Mouse (Mus musculus) lung, embryonic 14.5 days (tissue): ENCODE results near the gene Sec14l3. TPM values are rescaled to one million over a fixed set of nuclear protein-coding genes. Genes with fewer than 3 reads are reported as not detected.
A peak's percentile ranks its signal among the peaks of the same experiment; 100 is the strongest.

ENCODE experiments used
- ATAC-seq: fragments of 200-750 bp; cut with Nextera tagmentation; 2 replicates; pipeline ENCODE4 v1.8.0; 2017; ENCODE audit warnings: mild to moderate bottlenecking, moderate TSS enrichment, moderate library complexity; ENCODE audit not compliant: insufficient read depth
- DNase-seq: peaks from one replicate; pipeline ENCODE4 v3.0.0-alpha.2; 2015
- H3K27ac ChIP-seq: fragments of 300-500 bp; sonication (generic); 2 replicates; pipeline ENCODE4 v1.5.1; 2014; ENCODE audit warnings: low read depth, mild to moderate bottlenecking, moderate library complexity
- H3K27me3 ChIP-seq: fragments of 300-500 bp; sonication (generic); 2 replicates; pipeline ENCODE4 v1.6.1; 2014; ENCODE audit warnings: low read length, control low read depth; ENCODE audit not compliant: insufficient read depth
- H3K36me3 ChIP-seq: fragments of 300-500 bp; sonication (generic); 2 replicates; pipeline ENCODE4 v1.6.1; 2014; ENCODE audit warnings: control low read depth; ENCODE audit not compliant: insufficient read depth
- H3K4me1 ChIP-seq: fragments of 300-500 bp; sonication (generic); 2 replicates; pipeline ENCODE4 v1.6.1; 2014; ENCODE audit warnings: antibody characterized with exemption, control low read depth; ENCODE audit not compliant: insufficient read depth
- H3K4me2 ChIP-seq: fragments of 300-500 bp; sonication (generic); 2 replicates; pipeline ENCODE4 v1.6.1; 2014; ENCODE audit warnings: mild to moderate bottlenecking
- H3K4me3 ChIP-seq: fragments of 300-500 bp; sonication (generic); 2 replicates; pipeline ENCODE4 v1.5.1; 2014; ENCODE audit warnings: low read depth, low read length
- H3K9ac ChIP-seq: fragments of 300-500 bp; sonication (generic); 2 replicates; pipeline ENCODE4 v1.6.1; 2014
- H3K9me3 ChIP-seq: fragments of 300-500 bp; sonication (generic); 2 replicates; pipeline ENCODE4 v1.6.1; 2016; ENCODE audit warnings: low read depth, low read length, control low read depth
- CTCF ChIP-seq: IDR thresholded peaks from 2 replicates; pipeline ENCODE4 v1.5.1; 2016; ENCODE audit warnings: antibody characterized with exemption, low read depth
- WGBS: fragments of 180-500 bp; shearing (Covaris S2); extraction: QIAGEN DNeasy Blood & Tissue Kit; methylation state at CpG from one replicate; pipeline ENCODE4 v1.1.7; 2014; 5-methylcytosine and 5-hydroxymethylcytosine counted together
- polyA plus RNA-seq: library from polyadenylated mRNA; unstranded; fragments of >200 nt; fragmentation: Nextera tagmentation; extraction: Ambion mirVana; gene quantifications from 2 replicates; pipeline ENCODE4 v1.2.1, GENCODE M21; 2014

Sec14l3 gene
- polyA plus RNA-seq, 1 experiment from 2014 or later: 1.2 TPM

DNA sequence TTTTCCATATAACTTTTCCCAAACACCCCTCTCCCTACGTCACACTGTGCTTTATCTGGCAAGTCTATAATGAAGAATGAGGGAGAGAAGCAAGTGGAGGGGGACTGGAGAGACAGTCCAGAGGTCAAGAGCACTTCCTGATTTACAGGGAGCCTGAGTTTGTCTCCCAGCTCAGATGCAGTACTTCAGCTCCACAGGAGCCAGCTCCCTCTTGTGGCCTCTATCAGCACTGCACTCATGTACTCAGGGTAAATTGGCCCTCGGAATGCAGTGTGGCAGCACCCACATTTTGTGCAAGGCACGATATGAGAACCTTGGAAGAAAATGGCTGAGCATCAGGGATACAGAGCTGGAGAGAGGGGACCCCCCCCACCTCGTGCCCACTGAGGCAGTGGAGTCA, 15.6 kb downstream of the Sec14l3 start:
- WGBS: 8% methylated on average over 4 of the region's 4 CpGs

GRCm38 (mm10) chr11:4083316-4084078, 18.9 kb downstream of the Sec14l3 start:
- Histone ChIP-seq H3K4me2 (no peak overlapping the region), H3K9ac (no peak overlapping the region), H3K36me3 (no peaks in the 10 kb centered on the region), H3K9me3 (no peaks in the 10 kb centered on the region), H3K4me1 (no peaks in the 10 kb centered on the region), H3K4me3 (no peak overlapping the region), H3K27ac (no peak overlapping the region), H3K27me3 (no peaks in the 10 kb centered on the region)
- peak; percentile 91 for TF ChIP-seq CTCF
- no peak; the same call in 1 of the 2 replicates for ATAC-seq
- 35% methylated on average over 5 of the region's 5 CpGs for WGBS
- DNase-seq: peak; percentile 91

More for the DNA sequence above, 15.6 kb downstream of the Sec14l3 start:
- no peaks in the 10 kb centered on the region for H3K27me3 ChIP-seq
- no peak overlapping the region for H3K9ac ChIP-seq
- no peak overlapping the region for H3K4me3 ChIP-seq
- H3K4me2 ChIP-seq: no peak overlapping the region
- peak; percentile 89 for TF ChIP-seq CTCF
- no peaks in the 10 kb centered on the region for H3K9me3 ChIP-seq
- H3K27ac ChIP-seq: no peak overlapping the region
- DNase-seq (peak; percentile 80), ATAC-seq (no peak)
- H3K4me1 ChIP-seq: no peaks in the 10 kb centered on the region
- no peaks in the 10 kb centered on the region for H3K36me3 ChIP-seq

GRCm38 (mm10) chr11:4086246-4086645, 21.6 kb downstream of the Sec14l3 start:
- DNase-seq (no peak), ATAC-seq (no peak)
- Histone ChIP-seq H3K4me3 (no peak overlapping the region), H3K27me3 (no peaks in the 10 kb centered on the region), H3K4me1 (no peaks in the 10 kb centered on the region), H3K9ac (no peak overlapping the region), H3K9me3 (no peaks in the 10 kb centered on the region), H3K36me3 (peaks cover 1% of the 10 kb centered on the region; the same call in 1 of the 2 replicates), H3K27ac (no peak overlapping the region), H3K4me2 (no peak overlapping the region)
- 59% methylated on average over 1 of the region's 1 CpGs for WGBS
- TF ChIP-seq CTCF: no peak

DNA sequence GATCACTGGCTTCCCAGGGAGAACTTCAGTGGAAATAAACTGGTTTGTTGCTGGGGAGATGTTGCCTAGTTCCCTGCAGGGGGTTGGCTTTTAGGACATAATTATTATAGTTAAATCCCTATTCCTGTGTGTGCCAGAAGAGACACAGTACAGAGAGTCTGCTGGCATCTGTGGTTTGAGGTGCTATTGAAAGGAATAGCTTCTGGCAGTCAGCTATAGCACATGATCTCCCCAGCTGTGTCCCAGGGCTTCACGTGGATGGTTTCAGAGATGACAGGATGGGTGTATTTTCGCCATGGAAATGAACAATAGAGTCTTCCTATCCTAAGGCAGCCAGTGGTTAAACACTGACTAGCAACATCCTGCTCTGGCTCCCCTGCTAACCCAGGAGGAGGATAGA, 22.6 kb downstream of the Sec14l3 start:
- 51% methylated on average over 2 of the region's 2 CpGs for WGBS
- no peak for TF ChIP-seq CTCF

DNA sequence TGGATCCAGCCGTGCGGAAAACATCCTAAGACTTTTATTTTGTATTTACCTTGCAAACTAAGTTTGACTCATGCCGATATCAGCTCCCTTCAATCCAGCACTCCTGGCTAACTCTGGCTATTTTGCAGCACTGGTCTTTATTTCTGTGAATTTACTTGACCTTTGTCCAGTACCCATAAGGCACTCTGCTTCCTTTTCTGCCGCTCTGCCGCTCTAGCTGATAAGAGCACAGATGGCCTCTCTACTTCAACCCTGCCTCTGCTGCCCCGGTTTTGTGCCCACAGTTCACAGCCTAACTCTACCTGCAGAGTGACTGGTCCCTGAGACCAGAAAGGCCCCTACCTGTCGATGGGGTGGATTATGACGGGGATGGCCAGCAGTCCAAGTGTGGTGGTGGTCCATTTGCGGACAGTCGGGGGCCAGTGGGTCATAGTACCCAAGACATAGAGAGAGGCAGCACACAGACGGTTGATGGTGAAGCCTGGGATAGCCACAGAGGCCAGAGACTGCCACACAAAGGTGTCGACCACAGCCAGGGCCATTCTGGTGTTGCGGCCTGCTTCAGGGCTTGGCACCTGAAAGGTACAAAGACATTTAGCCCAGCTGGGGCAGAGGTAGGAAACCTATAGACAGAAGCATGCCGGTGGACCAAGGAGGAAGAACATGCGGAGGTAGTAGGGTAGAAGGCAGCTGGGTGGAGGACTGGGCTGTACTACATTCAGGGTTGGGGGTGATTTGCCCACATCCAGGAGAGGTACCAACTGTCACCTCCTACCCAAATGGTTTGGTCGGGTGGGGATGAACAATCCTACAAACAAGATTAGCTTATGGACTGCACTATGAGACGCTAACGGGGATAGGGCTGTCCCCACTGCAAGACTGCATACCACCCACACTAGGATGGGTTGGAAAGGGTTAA, 29.1 kb downstream of the Sec14l3 start:
- ATAC-seq: no peak
- H3K4me3 ChIP-seq: peak overlapping the region; percentile 58

More for the DNA sequence above, 22.6 kb downstream of the Sec14l3 start:
- ATAC-seq (no peak), DNase-seq (no peak)
- no peaks in the 10 kb centered on the region for H3K4me1 ChIP-seq
- H3K4me2 ChIP-seq: no peak overlapping the region
- H3K9ac ChIP-seq: no peak overlapping the region
- no peak overlapping the region for H3K27ac ChIP-seq
- H3K9me3 ChIP-seq: no peaks in the 10 kb centered on the region
- peaks cover 9% of the 10 kb centered on the region; the same call in 1 of the 2 replicates for H3K36me3 ChIP-seq
- H3K4me3 ChIP-seq: no peak overlapping the region
- no peaks in the 10 kb centered on the region for H3K27me3 ChIP-seq

DNA sequence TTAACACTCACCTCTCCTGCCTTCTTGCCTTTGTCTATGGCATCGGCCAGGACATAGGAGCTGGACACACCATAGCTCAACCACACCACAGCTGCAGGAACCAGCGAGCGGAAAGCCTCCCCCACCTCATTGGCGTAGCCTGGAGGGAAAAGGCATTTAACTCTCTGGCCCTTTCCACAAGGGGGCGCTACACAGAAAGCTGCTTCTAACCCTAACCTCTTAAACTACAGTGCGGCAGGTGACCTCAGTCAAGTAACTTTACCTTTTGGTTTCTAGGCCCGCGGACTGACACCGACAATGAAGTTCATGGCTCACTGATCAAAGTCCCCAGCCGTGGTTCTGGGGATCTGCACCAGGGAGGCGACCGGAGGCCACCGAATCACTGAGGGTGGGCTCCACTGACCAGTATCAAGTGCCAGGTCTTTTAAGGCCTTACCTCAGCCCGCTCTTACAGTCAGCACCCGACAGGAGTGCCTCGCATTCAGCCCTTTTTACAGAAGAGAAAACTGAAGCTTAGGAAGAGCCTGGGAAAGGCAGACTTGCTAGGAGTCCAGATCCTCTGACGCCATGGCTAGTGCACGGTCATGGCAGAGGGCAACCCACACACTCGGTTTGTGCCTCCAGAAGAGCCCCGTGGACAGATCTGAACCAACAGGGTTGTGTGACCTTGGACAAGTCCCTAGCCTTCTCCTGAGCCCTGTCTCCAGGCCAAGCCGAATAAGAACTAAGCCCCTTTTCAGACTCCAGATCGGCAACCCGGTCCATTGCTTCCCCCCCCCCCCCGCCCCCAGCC, 29.9 kb downstream of the Sec14l3 start:
- Histone ChIP-seq H3K9me3 (no peaks in the 10 kb centered on the region), H3K9ac (peak overlapping the region; percentile 56), H3K36me3 (peaks cover 9% of the 10 kb centered on the region; the same call in 1 of the 2 replicates), H3K4me2 (peak overlapping the region; percentile 92), H3K4me3 (peak overlapping the region; percentile 58), H3K4me1 (peaks cover 6% of the 10 kb centered on the region; the same call in 1 of the 2 replicates), H3K27ac (peak overlapping the region; percentile 78), H3K27me3 (no peaks in the 10 kb centered on the region)
- peak; percentile 83 for TF ChIP-seq CTCF
- ATAC-seq (no peak), DNase-seq (peak; percentile 77)
- WGBS: 9% methylated on average over 24 of the region's 24 CpGs

More for the DNA sequence above, 29.1 kb downstream of the Sec14l3 start:
- Histone ChIP-seq H3K9ac (no peak overlapping the region), H3K27ac (no peak overlapping the region), H3K27me3 (no peaks in the 10 kb centered on the region), H3K9me3 (no peaks in the 10 kb centered on the region), H3K4me2 (peak overlapping the region; percentile 92; the same call in 1 of the 2 replicates), H3K36me3 (peaks cover 9% of the 10 kb centered on the region; the same call in 1 of the 2 replicates), H3K4me1 (peaks cover 6% of the 10 kb centered on the region; the same call in 1 of the 2 replicates)
- TF ChIP-seq CTCF: no peak
- DNase-seq: no peak
- WGBS: 78% methylated on average over 18 of the region's 18 CpGs
